Mouse (Mus musculus): Measurements from ENCODE around the gene Spns3. TPM values are rescaled to one million over a fixed set of nuclear protein-coding genes. Genes with fewer than 3 reads are reported as not detected.

Spns3 gene
- polyA plus RNA-seq, 1 experiment from 2014 or later, result 0.17 TPM

DNA sequence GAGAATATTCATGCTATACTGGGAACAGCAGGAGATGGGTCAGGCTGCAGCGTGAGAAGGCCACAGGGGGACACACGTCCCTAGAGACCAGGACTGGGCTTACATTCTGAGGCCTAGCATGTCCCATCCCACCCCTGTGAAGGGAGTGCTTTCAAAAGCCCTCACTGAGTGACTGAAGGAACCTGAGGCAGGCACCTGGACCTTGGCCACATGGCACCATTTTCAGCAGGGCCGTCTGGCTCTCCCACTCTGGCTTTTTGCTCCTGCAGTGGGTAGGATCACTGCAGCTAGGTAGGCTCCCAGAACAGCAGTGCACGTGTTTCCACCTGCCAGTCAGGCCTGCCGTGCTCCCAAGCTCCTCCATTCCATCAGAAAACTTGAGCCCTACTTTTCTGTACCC is 81.8 kb downstream of the Spns3 start:
- Histone ChIP-seq H3K9me3 (replicated peaks; ENCODE audit: control insufficient read depth, low read length) (no peaks in the 10 kb centered on the region), H3K27ac (ENCODE audit: low read depth, low read length) (peak overlapping the region; percentile 60), H3K4me1 (ENCODE audit: control insufficient read depth, insufficient read depth, low read length) (peaks cover 46% of the 10 kb centered on the region), H3K36me3 (ENCODE audit: control insufficient read depth, insufficient read depth, low read length) (no peaks in the 10 kb centered on the region), H3K4me3 (ENCODE audit: low read depth, low read length) (no peak overlapping the region), H3K9ac (ENCODE audit: low read depth, low read length) (0 out of 2 replicates have a peak overlapping the region, but pooled peaks have one; percentile 10), H3K4me2 (no peak overlapping the region), H3K27me3 (ENCODE audit: control insufficient read depth, insufficient read depth, low read length) (no peaks in the 10 kb centered on the region)
- 76% methylated on average over 5 of the region's 5 CpGs for WGBS (ENCODE audit: insufficient replicate concordance)
- ATAC-seq (replicated peaks; ENCODE audit: insufficient number of reproducible peaks, low FRiP score, low TSS enrichment), result no peak

DNA sequence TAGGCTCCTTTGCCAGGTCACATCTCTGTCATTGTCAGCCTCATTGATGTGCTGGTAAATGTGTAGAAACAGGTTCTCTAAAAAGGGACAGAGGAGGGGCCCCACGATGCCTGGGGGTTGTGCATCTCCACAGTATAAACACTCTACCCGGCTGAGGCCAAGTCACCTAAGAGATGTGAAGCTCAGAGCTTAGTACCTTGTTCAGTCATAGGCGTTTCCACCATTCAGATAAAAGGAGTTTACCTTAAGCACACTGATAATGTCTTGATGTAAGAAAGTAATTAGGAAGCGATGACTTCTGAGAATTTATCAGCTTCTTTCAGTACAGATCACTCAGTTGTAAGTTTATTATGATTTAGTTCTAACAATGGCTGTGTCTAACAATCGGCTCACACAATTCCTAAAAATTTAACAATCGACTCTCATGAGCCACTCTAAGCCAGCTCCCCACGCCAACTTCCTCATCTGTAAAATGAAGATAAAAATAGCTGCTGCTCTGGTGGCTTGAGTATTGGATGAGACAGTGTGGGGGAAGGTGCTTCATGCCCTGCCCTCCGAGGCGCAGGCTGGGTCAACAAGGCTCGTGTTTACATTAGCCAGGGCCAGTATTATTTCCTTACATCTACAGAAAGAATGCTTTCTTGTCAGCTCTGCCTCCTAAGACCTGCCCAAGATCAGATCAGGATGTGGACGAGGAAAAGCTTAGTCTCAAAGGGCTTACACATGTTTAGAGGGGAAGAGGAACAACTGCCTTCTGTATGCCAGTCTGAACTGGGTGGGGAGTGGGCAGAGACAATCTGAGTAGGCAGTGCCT is 83.4 kb downstream of the Spns3 start:
- Histone ChIP-seq H3K27ac (ENCODE audit: low read depth, low read length) (peak overlapping the region; percentile 11), H3K36me3 (ENCODE audit: control insufficient read depth, insufficient read depth, low read length) (no peaks in the 10 kb centered on the region), H3K4me1 (ENCODE audit: control insufficient read depth, insufficient read depth, low read length) (peaks cover 46% of the 10 kb centered on the region), H3K9me3 (replicated peaks; ENCODE audit: control insufficient read depth, low read length) (no peaks in the 10 kb centered on the region), H3K27me3 (ENCODE audit: control insufficient read depth, insufficient read depth, low read length) (no peaks in the 10 kb centered on the region), H3K4me3 (ENCODE audit: low read depth, low read length) (no peak overlapping the region), H3K4me2 (peak overlapping the region; percentile 17), H3K9ac (ENCODE audit: low read depth, low read length) (no peak overlapping the region; the same call in 1 of the 2 replicates)
- peak; percentile 39; the same call in 1 of the 2 replicates for ATAC-seq (replicated peaks; ENCODE audit: insufficient number of reproducible peaks, low FRiP score, low TSS enrichment)
- WGBS (ENCODE audit: insufficient replicate concordance), result 18% methylated on average over 11 of the region's 11 CpGs

- peak overlapping the region; percentile 11 for H3K27ac ChIP-seq (ENCODE audit: low read depth, low read length)
- ATAC-seq (replicated peaks; ENCODE audit: insufficient number of reproducible peaks, low FRiP score, low TSS enrichment), result no peak; the same call in 1 of the 2 replicates
Observed at GRCm38 (mm10) chr11:72465978-72466693, 84.2 kb downstream of the Spns3 start.

GRCm38 (mm10) chr11:72464821-72465220 is 85.5 kb downstream of the Spns3 start:
- ATAC-seq (replicated peaks; ENCODE audit: insufficient number of reproducible peaks, low FRiP score, low TSS enrichment), result no peak
- no peaks in the 10 kb centered on the region for H3K9me3 ChIP-seq (replicated peaks; ENCODE audit: control insufficient read depth, low read length)
- no peak overlapping the region for H3K4me2 ChIP-seq
- no peak overlapping the region for H3K27ac ChIP-seq (ENCODE audit: low read depth, low read length)
- peaks cover 39% of the 10 kb centered on the region for H3K4me1 ChIP-seq (ENCODE audit: control insufficient read depth, insufficient read depth, low read length)
- H3K36me3 ChIP-seq (ENCODE audit: control insufficient read depth, insufficient read depth, low read length), result no peaks in the 10 kb centered on the region
- no peak overlapping the region for H3K9ac ChIP-seq (ENCODE audit: low read depth, low read length)
- WGBS (ENCODE audit: insufficient replicate concordance), result 83% methylated on average over 3 of the region's 3 CpGs
- no peak overlapping the region for H3K4me3 ChIP-seq (ENCODE audit: low read depth, low read length)
- H3K27me3 ChIP-seq (ENCODE audit: control insufficient read depth, insufficient read depth, low read length), result no peaks in the 10 kb centered on the region

More at GRCm38 (mm10) chr11:72465978-72466693, 84.2 kb downstream of the Spns3 start:
- no peak overlapping the region; the same call in 1 of the 2 replicates for H3K4me2 ChIP-seq
- no peak overlapping the region for H3K9ac ChIP-seq (ENCODE audit: low read depth, low read length)
- H3K4me1 ChIP-seq (ENCODE audit: control insufficient read depth, insufficient read depth, low read length), result peaks cover 46% of the 10 kb centered on the region
- H3K27me3 ChIP-seq (ENCODE audit: control insufficient read depth, insufficient read depth, low read length), result no peaks in the 10 kb centered on the region
- no peak overlapping the region for H3K4me3 ChIP-seq (ENCODE audit: low read depth, low read length)
- no peaks in the 10 kb centered on the region for H3K36me3 ChIP-seq (ENCODE audit: control insufficient read depth, insufficient read depth, low read length)
- no peaks in the 10 kb centered on the region for H3K9me3 ChIP-seq (replicated peaks; ENCODE audit: control insufficient read depth, low read length)
- WGBS (ENCODE audit: insufficient replicate concordance), result 61% methylated on average over 11 of the region's 11 CpGs

- 36% methylated on average over 5 of the region's 5 CpGs for WGBS (ENCODE audit: insufficient replicate concordance)
- no peak for ATAC-seq (replicated peaks; ENCODE audit: insufficient number of reproducible peaks, low FRiP score, low TSS enrichment)
Observed at GRCm38 (mm10) chr11:72461500-72461981, 88.8 kb downstream of the Spns3 start.

DNA sequence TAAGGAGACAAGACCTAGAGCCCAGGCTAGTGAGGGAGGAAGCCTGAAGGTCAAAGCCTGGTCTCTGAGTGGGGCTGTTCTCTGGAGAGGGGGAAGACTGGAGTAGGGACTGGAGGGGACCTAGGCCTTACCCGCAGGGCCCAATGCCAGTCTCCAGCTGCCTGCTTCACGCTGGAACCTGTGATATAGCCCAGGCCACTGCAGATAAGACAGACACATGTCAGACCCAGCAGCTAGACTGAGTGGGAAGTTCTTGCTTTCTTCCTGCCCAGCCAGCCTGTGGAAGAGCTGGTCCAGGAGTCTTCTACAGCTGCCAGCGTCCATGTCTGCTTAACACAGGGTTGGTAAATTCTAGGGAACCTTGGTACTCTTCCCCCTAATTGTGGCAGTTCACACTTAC is 91.8 kb downstream of the Spns3 start:
- Histone ChIP-seq H3K27ac (ENCODE audit: low read depth, low read length) (peak overlapping the region; percentile 47), H3K9me3 (replicated peaks; ENCODE audit: control insufficient read depth, low read length) (no peaks in the 10 kb centered on the region), H3K4me1 (ENCODE audit: control insufficient read depth, insufficient read depth, low read length) (peaks cover 12% of the 10 kb centered on the region), H3K9ac (ENCODE audit: low read depth, low read length) (0 out of 2 replicates have a peak overlapping the region, but pooled peaks have one; percentile 1), H3K27me3 (ENCODE audit: control insufficient read depth, insufficient read depth, low read length) (no peaks in the 10 kb centered on the region), H3K4me2 (no peak overlapping the region), H3K4me3 (ENCODE audit: low read depth, low read length) (no peak overlapping the region), H3K36me3 (ENCODE audit: control insufficient read depth, insufficient read depth, low read length) (no peaks in the 10 kb centered on the region)
- WGBS (ENCODE audit: insufficient replicate concordance), result 24% methylated on average over 3 of the region's 3 CpGs
- peak; percentile 24 for ATAC-seq (replicated peaks; ENCODE audit: insufficient number of reproducible peaks, low FRiP score, low TSS enrichment)

More at GRCm38 (mm10) chr11:72461500-72461981, 88.8 kb downstream of the Spns3 start:
- no peaks in the 10 kb centered on the region for H3K27me3 ChIP-seq (ENCODE audit: control insufficient read depth, insufficient read depth, low read length)
- no peak overlapping the region for H3K9ac ChIP-seq (ENCODE audit: low read depth, low read length)
- H3K27ac ChIP-seq (ENCODE audit: low read depth, low read length), result no peak overlapping the region
- H3K4me2 ChIP-seq, result no peak overlapping the region
- H3K4me1 ChIP-seq (ENCODE audit: control insufficient read depth, insufficient read depth, low read length), result peaks cover 18% of the 10 kb centered on the region
- H3K4me3 ChIP-seq (ENCODE audit: low read depth, low read length), result no peak overlapping the region
- no peaks in the 10 kb centered on the region for H3K36me3 ChIP-seq (ENCODE audit: control insufficient read depth, insufficient read depth, low read length)
- no peaks in the 10 kb centered on the region for H3K9me3 ChIP-seq (replicated peaks; ENCODE audit: control insufficient read depth, low read length)

DNA sequence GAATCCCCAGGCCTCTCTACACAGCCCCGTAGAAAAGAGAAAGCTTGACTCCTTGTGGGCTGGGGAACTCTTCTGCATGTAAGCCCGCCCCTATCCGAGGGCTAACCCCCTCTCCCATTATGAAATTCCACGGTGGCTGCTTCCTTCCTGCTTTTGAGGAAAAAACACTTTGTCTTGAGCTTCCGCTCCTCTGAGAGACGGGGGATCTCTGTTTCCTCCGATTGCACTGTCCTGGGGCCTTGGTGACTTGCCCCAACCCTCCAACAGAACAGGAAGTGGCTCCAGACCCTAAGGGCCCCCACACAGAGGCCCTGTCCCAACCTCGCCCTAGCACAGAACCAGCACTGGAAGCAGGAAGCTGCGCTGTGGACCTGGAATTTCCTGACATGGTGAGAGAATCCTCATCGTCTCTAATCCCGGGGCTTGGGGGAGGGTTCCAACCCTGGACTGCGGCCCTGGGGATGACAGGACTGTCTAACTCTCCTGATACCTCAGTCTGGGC is 92.3 kb downstream of the Spns3 start:
- Histone ChIP-seq H3K4me1 (ENCODE audit: control insufficient read depth, insufficient read depth, low read length) (peaks cover 12% of the 10 kb centered on the region), H3K27ac (ENCODE audit: low read depth, low read length) (peak overlapping the region; percentile 47), H3K4me2 (no peak overlapping the region), H3K36me3 (ENCODE audit: control insufficient read depth, insufficient read depth, low read length) (no peaks in the 10 kb centered on the region), H3K27me3 (ENCODE audit: control insufficient read depth, insufficient read depth, low read length) (no peaks in the 10 kb centered on the region), H3K9me3 (replicated peaks; ENCODE audit: control insufficient read depth, low read length) (no peaks in the 10 kb centered on the region), H3K9ac (ENCODE audit: low read depth, low read length) (0 out of 2 replicates have a peak overlapping the region, but pooled peaks have one; percentile 1), H3K4me3 (ENCODE audit: low read depth, low read length) (no peak overlapping the region)
- ATAC-seq (replicated peaks; ENCODE audit: insufficient number of reproducible peaks, low FRiP score, low TSS enrichment), result peak; percentile 72
- 35% methylated on average over 12 of the region's 12 CpGs for whole genome bisulfite sequencing (ENCODE audit: insufficient replicate concordance)

GRCm38 (mm10) chr11:72455694-72456093 is 94.6 kb downstream of the Spns3 start:
- Histone ChIP-seq H3K27me3 (ENCODE audit: control insufficient read depth, insufficient read depth, low read length) (no peaks in the 10 kb centered on the region), H3K9ac (ENCODE audit: low read depth, low read length) (no peak overlapping the region), H3K36me3 (ENCODE audit: control insufficient read depth, insufficient read depth, low read length) (peaks cover 13% of the 10 kb centered on the region), H3K4me2 (no peak overlapping the region), H3K9me3 (replicated peaks; ENCODE audit: control insufficient read depth, low read length) (no peaks in the 10 kb centered on the region), H3K4me1 (ENCODE audit: control insufficient read depth, insufficient read depth, low read length) (peaks cover 12% of the 10 kb centered on the region), H3K4me3 (ENCODE audit: low read depth, low read length) (no peak overlapping the region), H3K27ac (ENCODE audit: low read depth, low read length) (no peak overlapping the region)
- ATAC-seq (replicated peaks; ENCODE audit: insufficient number of reproducible peaks, low FRiP score, low TSS enrichment), result no peak
- 67% methylated on average over 5 of the region's 5 CpGs for WGBS (ENCODE audit: insufficient replicate concordance)

Measured in heart, embryonic 11.5 days (tissue).